Mouse (Mus musculus) adipocyte (in vitro differentiated cells): Measurements from ENCODE around the gene Klrg1.
A peak's percentile ranks its signal among the peaks of the same experiment; 100 is the strongest.

Experiments used
- DNase-seq: peaks from one replicate; pipeline ENCODE4 v3.0.0-alpha.2; 2016; ENCODE audit warnings: low spot score

The Klrg1 gene

GRCm38 (mm10) chr6:122292184-122292583 lies 9.5 kb upstream of the Klrg1 start:
- no peak for DNase-seq

DNA sequence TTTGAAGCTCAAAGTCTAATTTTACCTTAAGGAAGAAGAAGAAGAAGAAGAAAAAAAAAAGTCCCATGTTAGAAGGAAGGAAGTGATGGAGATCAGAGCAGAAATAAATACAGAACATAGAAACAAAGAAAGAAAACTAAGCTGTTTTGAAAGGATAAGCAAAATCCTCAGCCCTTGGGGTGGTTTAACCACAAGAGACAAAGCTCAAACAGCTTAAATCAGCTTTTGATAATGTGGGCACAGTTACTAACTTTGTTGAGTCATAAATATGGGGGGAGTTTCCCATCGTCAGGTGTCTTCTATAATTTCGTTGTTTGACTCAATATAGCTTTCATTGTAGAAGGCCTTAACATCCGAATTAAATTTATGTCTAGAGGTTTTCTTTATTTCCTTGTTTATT lies 9.1 kb upstream of the Klrg1 start:
- DNase-seq, result no peak

DNA sequence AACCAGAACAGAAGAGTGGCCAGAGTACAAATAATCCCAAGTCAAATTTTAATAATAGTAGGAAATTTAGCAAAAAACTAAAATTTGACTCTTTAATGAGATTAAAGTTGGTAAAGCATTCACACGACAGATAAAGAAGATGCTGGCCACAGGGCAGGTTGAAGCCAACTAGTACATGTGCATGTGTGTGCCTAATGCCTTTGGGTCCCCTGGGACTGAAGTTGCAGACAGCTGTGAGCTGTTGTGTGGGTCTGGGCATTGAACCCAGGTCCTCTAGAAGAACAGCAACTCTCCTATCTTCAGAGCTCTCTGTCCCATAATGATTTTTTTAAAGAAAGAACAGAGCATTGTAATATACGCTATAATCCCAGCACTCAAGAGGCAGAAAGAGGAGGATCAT lies 8.6 kb upstream of the Klrg1 start:
- DNase-seq, result no peak

GRCm38 (mm10) chr6:122290253-122290652 lies 7.6 kb upstream of the Klrg1 start:
- DNase-seq, result no peak

- DNase-seq, result no peak
These were observed 6.6 kb upstream of the Klrg1 start for GRCm38 (mm10) chr6:122289313-122289712.

DNA sequence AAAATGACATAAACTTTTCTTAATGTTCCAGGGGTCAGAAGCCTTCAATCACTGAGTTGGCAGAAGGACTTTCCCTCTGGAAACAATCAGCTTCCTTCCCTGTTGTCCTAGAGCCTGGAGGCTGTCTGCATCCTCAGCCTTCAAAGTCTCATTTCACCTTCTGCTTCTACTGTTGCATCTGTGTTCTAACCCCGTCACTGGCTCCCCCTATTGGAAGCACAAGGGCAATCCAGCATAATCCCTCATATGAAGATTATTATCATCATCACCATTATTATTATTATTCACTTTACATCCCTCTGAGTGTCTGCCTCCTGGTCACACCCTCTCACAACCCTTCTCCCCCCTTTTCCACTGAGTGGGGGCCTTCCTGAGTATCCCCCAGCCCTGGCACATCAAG lies 5.6 kb upstream of the Klrg1 start:
- DNase-seq, result no peak

DNA sequence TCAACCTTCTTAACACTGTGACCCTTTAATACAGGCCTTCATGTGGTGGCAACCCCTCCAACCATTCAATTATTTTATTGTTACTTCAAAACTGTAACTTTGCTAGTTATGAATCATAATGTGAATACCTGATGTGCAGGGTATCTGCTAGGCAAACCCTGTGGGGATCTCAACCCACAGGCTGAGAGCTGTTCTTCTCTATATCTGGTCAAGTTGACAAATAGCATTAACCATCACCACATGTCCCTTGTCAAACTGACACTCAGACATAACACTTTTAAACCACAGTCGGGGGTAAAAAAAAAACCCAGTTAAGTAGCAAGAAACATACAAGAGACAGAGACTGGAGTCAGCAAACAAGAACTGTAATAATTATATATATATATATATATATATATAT lies 2.1 kb upstream of the Klrg1 start:
- no peak for DNase-seq

- no peak for DNase-seq
These were observed 1.6 kb upstream of the Klrg1 start for GRCm38 (mm10) chr6:122284304-122284703.

- DNase-seq, result no peak
These were observed 747 bp upstream of the Klrg1 start for GRCm38 (mm10) chr6:122283429-122283828.

DNA sequence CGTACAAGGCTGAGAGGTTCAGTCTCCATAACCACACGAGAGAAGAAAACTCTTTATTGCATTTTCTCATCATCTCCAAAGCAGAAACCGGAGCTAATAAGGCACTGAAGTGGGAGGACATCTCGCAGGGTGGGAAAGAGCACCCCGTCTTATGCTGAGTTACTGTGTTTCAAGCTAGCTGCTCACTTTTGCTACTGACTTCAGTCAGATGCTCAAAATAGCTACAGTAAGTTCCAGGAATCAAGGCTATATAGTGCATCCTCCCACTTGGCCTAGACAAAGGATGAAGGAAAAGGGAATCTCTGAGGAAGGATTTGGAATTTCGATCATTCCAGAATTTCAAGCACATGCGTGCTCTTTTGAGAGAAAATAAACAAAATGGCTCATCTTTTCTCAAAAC lies 6.1 kb downstream of the Klrg1 start:
- no peak for DNase-seq

- DNase-seq, result no peak
These were observed 8.1 kb downstream of the Klrg1 start for GRCm38 (mm10) chr6:122274546-122274945.

DNA sequence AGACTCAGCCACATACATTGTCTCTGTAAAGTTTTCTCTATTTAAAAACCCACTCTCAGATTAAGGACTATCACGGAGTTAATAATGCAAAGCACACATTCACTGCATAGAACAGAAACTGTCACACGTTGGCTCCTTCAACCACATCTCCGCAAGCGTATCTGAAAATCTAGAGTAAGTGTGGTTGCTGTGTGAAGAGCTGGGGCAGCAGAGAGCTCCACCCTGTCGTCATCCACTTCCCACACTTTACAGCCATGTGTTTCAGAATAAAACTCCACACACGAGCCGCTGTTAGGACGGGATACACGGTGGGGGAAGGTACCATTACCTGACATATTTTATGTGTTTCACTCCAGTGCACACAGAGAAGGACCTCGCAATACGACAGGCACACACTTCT lies 12.5 kb downstream of the Klrg1 start:
- DNase-seq, result no peak

- no peak for DNase-seq
These were observed 13.5 kb downstream of the Klrg1 start for GRCm38 (mm10) chr6:122269170-122269569.

GRCm38 (mm10) chr6:122268561-122268960 lies 14.1 kb downstream of the Klrg1 start:
- DNase-seq, result peak; percentile 99

DNA sequence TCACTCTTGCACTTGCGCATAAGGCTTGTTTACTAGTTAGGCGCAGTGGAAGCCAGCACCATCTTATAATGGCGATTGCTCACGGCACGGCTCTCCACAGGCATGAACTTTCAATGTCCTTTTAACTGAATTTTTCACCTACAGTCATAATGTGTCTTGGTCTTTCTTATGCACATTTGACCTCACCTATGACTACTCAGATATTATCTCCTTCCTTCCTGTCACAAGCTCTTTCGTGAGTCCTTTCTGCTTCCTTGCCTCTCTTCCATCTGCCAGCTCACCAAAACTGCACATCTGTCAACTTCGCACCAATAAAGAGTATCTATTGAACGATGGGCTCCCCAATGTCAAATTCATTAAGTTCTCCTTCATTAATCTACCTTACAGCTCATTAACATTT lies 20.1 kb downstream of the Klrg1 start:
- DNase-seq, result no peak

DNA sequence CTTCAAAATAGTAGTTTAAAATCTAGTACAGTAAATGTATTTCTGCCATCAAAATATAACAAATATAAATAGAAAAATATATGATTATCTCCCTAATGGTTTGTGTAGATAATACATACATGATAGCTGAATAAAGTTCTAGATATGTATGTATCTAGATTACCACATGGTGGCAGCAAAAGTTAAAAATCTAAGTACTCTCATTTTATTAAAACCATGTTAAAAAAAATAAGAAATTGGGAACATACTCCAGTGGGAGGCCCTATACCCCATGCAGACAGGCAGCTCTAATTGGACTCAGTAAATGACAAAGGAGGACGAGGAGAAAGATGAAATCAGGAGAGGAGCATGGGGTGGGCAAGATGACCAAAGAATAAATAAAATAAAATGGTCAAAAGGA lies 30.5 kb downstream of the Klrg1 start:
- DNase-seq, result peak; percentile 50

DNA sequence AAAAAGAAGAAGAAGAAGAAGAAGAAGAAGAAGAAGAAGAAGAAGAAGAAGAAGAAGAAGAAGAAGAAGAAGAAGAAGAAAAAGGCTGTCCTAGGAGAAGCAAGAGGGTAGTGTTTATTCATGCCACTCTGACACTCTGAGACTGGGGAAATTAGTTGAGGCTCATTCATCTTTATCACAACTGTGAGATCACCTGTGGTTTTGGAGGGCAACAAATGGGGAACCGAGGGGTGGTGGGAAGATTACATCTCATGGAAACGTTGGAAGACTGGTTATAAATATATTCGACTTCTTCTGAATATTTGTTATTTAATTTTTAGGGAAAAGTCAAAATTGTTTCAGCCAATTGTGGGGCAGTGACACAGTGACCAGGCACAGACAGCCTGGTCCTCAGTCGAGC lies 32.6 kb downstream of the Klrg1 start:
- DNase-seq, result no peak
